Mouse (Mus musculus): ENCODE results near the gene Hmg20b. TPM values are rescaled to one million over a fixed set of nuclear protein-coding genes. Genes with fewer than 3 reads are reported as not detected.
A peak's percentile ranks its signal among the peaks of the same experiment; 100 is the strongest.

Gene Hmg20b
- total and polyA plus RNA-seq, 2 experiments from 2014 or later: 80.7 to 92.3 TPM

DNA sequence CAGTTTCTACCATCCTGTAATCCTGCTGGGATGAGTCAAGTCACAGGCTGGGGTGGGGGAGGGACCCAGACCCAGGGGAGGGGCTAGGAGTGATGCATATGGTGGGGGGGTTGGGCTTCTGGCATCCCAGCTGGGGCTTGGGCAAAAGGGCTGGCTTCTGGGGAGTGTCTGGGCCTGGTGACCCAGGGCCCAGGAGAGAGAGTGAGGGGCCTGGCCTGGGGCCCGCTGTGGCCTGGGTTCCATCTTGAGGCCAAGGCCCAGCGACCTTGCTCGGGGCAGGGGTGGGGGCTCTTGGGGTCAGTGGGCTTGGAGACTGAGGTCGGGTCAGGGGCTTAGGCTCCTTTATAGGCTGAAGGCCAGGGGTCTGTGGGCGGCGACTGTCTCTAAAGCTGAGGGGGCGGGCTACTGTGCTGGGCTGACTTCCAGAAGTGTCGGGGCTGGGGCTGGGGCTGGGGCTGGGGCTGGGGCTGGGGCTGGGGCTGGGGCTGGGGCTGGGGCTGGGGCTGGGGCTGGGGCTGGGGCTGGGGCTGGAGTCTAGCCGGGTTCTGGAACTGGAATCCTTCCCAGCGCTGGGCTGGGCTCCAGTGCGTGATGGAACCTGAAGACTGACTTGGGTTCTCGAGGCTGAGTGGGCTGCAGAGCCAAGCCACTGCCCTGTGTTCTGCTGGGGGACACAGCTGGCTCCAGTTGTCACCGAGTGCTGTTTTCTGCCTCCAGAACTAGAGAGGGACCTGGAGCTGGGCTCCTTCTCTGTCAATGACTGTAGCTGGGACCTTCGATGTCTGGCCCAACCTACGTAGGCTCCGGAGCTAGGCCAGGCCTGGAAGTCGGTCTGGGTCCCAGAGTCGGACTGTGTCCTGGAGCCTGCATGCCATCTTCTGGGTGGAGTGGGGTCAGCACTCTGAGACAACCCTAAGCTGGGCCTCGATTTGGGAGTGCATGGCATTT lies 14.6 kb downstream of the Hmg20b start:
- ATAC-seq (ENCODE audit: insufficient read depth, low read depth): 0 out of 2 replicates have a peak, but pooled peaks have one; percentile 24
- Histone ChIP-seq H3K4me2 (ENCODE audit: low read depth, low read length) (no peak overlapping the region), H3K4me3 (ENCODE audit: low read depth, low read length) (no peak overlapping the region), H3K36me3 (replicated peaks; ENCODE audit: control insufficient read depth, insufficient read depth, low read length) (no peaks in the 10 kb centered on the region), H3K9ac (replicated peaks; ENCODE audit: low read depth, low read length) (no peak overlapping the region), H3K27ac (ENCODE audit: low read depth) (peak overlapping the region; percentile 64), H3K4me1 (ENCODE audit: control insufficient read depth, insufficient read depth) (peaks cover 6% of the 10 kb centered on the region), H3K9me3 (replicated peaks; ENCODE audit: control insufficient read depth, low read length) (no peaks in the 10 kb centered on the region), H3K27me3 (ENCODE audit: control insufficient read depth, insufficient read depth, low read length) (no peaks in the 10 kb centered on the region)
- no peak for DNase-seq (ENCODE audit: low spot score)
- TF ChIP-seq CTCF (IDR thresholded peaks at IDR 0.05; ENCODE audit: low read depth): no peak
- TF ChIP-seq EP300 (IDR thresholded peaks at IDR 0.05; ENCODE audit: low read depth): no peak
- 54% methylated on average over 18 of the region's 19 CpGs for WGBS

DNA sequence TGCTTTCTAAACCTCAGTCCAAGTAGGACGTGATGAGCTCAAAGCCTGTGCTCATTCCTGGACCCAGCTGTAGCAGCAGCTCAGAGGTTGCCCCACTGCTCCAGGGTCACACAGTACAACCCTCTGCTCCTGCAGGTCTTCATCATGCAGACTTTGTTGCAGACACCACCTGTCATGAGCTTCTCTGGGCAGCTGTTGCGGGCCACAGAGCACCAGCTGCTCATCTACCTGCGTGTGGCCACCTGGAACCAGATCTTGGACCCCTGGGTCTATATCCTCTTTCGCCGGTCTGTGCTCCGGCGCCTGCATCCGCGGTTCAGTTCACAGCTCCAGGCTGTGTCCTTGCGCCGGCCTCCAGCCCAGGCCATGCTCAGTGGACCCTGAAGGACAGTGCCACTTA lies 16.0 kb downstream of the Hmg20b start:
- Histone ChIP-seq H3K36me3 (replicated peaks; ENCODE audit: control insufficient read depth, insufficient read depth, low read length) (no peaks in the 10 kb centered on the region), H3K4me3 (ENCODE audit: low read depth, low read length) (no peak overlapping the region), H3K27me3 (ENCODE audit: control insufficient read depth, insufficient read depth, low read length) (no peaks in the 10 kb centered on the region), H3K9me3 (replicated peaks; ENCODE audit: control insufficient read depth, low read length) (no peaks in the 10 kb centered on the region), H3K9ac (replicated peaks; ENCODE audit: low read depth, low read length) (no peak overlapping the region), H3K4me2 (ENCODE audit: low read depth, low read length) (no peak overlapping the region), H3K27ac (ENCODE audit: low read depth) (no peak overlapping the region), H3K4me1 (ENCODE audit: control insufficient read depth, insufficient read depth) (peaks cover 20% of the 10 kb centered on the region)
- TF ChIP-seq EP300 (IDR thresholded peaks at IDR 0.05; ENCODE audit: low read depth): no peak
- TF ChIP-seq CTCF (IDR thresholded peaks at IDR 0.05; ENCODE audit: low read depth): no peak
- 86% methylated on average over 11 of the region's 11 CpGs for WGBS
- ATAC-seq (ENCODE audit: insufficient read depth, low read depth): no peak
- DNase-seq (ENCODE audit: low spot score): no peak

DNA sequence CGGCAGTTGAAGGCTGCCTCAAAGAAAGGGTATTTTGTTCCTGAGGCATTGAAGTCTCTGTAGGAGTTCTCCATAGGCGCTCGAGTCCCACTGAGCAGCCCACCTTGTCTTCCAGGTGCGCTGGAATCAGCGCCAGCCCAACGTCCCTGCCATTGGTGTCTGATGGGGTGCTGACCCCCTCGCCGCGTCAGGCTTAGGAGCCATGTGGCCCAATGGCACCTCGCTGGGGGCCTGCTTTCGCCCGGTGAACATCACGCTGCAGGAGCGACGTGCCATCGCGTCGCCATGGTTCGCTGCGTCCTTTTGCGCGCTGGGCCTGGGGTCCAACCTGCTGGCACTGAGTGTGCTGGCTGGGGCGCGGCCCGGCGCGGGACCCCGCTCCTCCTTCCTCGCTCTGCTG lies 18.0 kb downstream of the Hmg20b start:
- WGBS: 45% methylated on average over 29 of the region's 29 CpGs
- Histone ChIP-seq H3K4me3 (ENCODE audit: low read depth, low read length) (no peak overlapping the region), H3K27ac (ENCODE audit: low read depth) (no peak overlapping the region), H3K36me3 (replicated peaks; ENCODE audit: control insufficient read depth, insufficient read depth, low read length) (no peaks in the 10 kb centered on the region), H3K27me3 (ENCODE audit: control insufficient read depth, insufficient read depth, low read length) (no peaks in the 10 kb centered on the region), H3K9ac (replicated peaks; ENCODE audit: low read depth, low read length) (no peak overlapping the region), H3K4me1 (ENCODE audit: control insufficient read depth, insufficient read depth) (peaks cover 38% of the 10 kb centered on the region), H3K4me2 (ENCODE audit: low read depth, low read length) (no peak overlapping the region), H3K9me3 (replicated peaks; ENCODE audit: control insufficient read depth, low read length) (no peaks in the 10 kb centered on the region)
- TF ChIP-seq CTCF (IDR thresholded peaks at IDR 0.05; ENCODE audit: low read depth): no peak
- no peak for TF ChIP-seq EP300 (IDR thresholded peaks at IDR 0.05; ENCODE audit: low read depth)
- ATAC-seq (ENCODE audit: insufficient read depth, low read depth) (no peak), DNase-seq (ENCODE audit: low spot score) (no peak)

DNA sequence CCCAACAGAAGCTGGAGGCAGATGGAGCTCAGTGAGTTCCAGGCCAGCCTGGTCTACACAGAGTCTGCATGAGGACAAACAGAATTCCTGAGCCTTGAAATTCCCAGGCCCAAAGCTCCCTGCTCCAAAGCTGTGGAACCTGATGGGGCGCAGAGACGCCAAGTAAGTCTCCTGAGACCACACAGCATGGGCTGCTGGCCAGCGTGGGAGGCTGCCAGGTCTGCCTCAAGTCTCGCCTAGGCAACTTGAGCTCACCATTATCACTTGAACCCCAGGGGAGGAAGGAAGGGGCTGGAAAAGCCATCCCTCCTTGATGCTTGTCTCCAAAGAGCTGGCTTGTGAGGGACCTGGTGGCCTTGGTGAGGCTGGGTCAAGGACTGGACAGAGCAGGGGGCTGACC lies 20.3 kb downstream of the Hmg20b start:
- peak overlapping the region; percentile 38 for H3K4me2 ChIP-seq (ENCODE audit: low read depth, low read length)
- no peak for DNase-seq (ENCODE audit: low spot score)
- H3K36me3 ChIP-seq (replicated peaks; ENCODE audit: control insufficient read depth, insufficient read depth, low read length): peaks cover 23% of the 10 kb centered on the region
- H3K27ac ChIP-seq (ENCODE audit: low read depth): peak overlapping the region; percentile 86
- H3K4me1 ChIP-seq (ENCODE audit: control insufficient read depth, insufficient read depth): peaks cover 38% of the 10 kb centered on the region
- WGBS: 41% methylated on average over 4 of the region's 4 CpGs
- ATAC-seq (ENCODE audit: insufficient read depth, low read depth): peak; percentile 7; the same call in 1 of the 2 replicates
- H3K9me3 ChIP-seq (replicated peaks; ENCODE audit: control insufficient read depth, low read length): no peaks in the 10 kb centered on the region
- H3K9ac ChIP-seq (replicated peaks; ENCODE audit: low read depth, low read length): peak overlapping the region; percentile 22; the same call in 1 of the 2 replicates
- TF ChIP-seq CTCF (IDR thresholded peaks at IDR 0.05; ENCODE audit: low read depth): no peak
- no peak for TF ChIP-seq EP300 (IDR thresholded peaks at IDR 0.05; ENCODE audit: low read depth)
- no peak overlapping the region; the same call in 1 of the 2 replicates for H3K4me3 ChIP-seq (ENCODE audit: low read depth, low read length)
- no peaks in the 10 kb centered on the region for H3K27me3 ChIP-seq (ENCODE audit: control insufficient read depth, insufficient read depth, low read length)

DNA sequence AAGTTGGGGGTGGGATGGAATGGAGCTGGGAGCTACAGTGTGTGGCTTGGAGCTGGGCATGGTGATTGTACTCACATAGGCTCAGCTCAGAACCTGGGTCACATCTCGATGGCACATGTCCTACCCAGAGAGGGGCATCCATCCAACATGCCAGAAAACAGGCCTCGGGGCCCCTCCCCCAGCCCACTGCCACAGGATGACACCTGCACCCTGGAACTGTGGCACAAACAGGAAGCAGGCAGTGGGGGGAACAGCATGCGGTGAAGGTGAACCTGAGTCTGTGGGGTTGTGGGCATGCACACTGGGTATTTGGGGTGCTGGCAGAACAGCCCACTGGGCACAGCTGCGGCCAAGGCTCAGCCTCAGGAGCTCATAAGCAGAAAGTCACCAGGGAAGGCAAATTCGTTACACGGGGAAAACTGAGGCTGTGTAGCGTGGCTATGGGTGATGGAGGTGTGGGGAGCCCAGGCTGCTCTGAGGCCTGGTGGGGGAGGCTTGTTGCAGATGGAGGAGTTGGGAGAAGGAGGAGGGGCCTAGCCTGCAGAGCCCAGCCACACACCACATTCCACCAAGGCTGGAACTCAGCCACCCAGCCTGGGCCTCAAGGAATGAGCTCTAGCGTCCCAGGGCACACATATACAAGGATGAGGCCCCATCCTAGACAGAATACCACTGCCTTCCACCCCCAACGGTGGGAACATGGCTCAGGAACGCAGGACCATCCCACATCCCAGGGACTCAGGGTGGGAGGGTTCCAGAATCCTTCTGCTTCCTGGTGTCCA lies 20.9 kb downstream of the Hmg20b start:
- 36% methylated on average over 10 of the region's 10 CpGs for WGBS
- Histone ChIP-seq H3K4me2 (ENCODE audit: low read depth, low read length) (peak overlapping the region; percentile 38), H3K9me3 (replicated peaks; ENCODE audit: control insufficient read depth, low read length) (no peaks in the 10 kb centered on the region), H3K9ac (replicated peaks; ENCODE audit: low read depth, low read length) (peak overlapping the region; percentile 22; the same call in 1 of the 2 replicates), H3K36me3 (replicated peaks; ENCODE audit: control insufficient read depth, insufficient read depth, low read length) (peaks cover 29% of the 10 kb centered on the region), H3K4me1 (ENCODE audit: control insufficient read depth, insufficient read depth) (peaks cover 38% of the 10 kb centered on the region), H3K27ac (ENCODE audit: low read depth) (peak overlapping the region; percentile 86), H3K27me3 (ENCODE audit: control insufficient read depth, insufficient read depth, low read length) (no peaks in the 10 kb centered on the region), H3K4me3 (ENCODE audit: low read depth, low read length) (peak overlapping the region; percentile 27; the same call in 1 of the 2 replicates)
- no peak for TF ChIP-seq CTCF (IDR thresholded peaks at IDR 0.05; ENCODE audit: low read depth)
- no peak for TF ChIP-seq EP300 (IDR thresholded peaks at IDR 0.05; ENCODE audit: low read depth)
- peak; percentile 88 for DNase-seq (ENCODE audit: low spot score)
- ATAC-seq (ENCODE audit: insufficient read depth, low read depth): peak; percentile 75

Measured in heart, postnatal 0 days (tissue).